Mouse (Mus musculus) limb, embryonic 11.5 days (tissue): ENCODE results near the gene Myl6. TPM values are rescaled to one million over a fixed set of nuclear protein-coding genes. Genes with fewer than 3 reads are reported as not detected.

Experiments
- ATAC-seq: fragments of 200-750 bp; cut with Nextera tagmentation; 2 replicates; pipeline ENCODE4 v1.8.0; 2017; ENCODE audit warnings: low read depth; ENCODE audit not compliant: insufficient number of reproducible peaks, low FRiP score, low TSS enrichment
- DNase-seq: peaks from one replicate; pipeline ENCODE4 v3.0.0-alpha.2; 2015; ENCODE audit warnings: low spot score
- H3K27ac ChIP-seq: fragments of 300-500 bp; sonication (generic); replicated peaks from 2 replicates; pipeline ENCODE4 v1.5.1; 2014; ENCODE audit warnings: low read depth, mild to moderate bottlenecking, low read length
- H3K27me3 ChIP-seq: fragments of 300-500 bp; sonication (generic); 2 replicates; pipeline ENCODE4 v1.6.1; 2014; ENCODE audit warnings: mild to moderate bottlenecking, low read length, mixed read lengths; ENCODE audit not compliant: control insufficient read depth, insufficient read depth
- H3K36me3 ChIP-seq: fragments of 300-500 bp; sonication (generic); 2 replicates; pipeline ENCODE4 v1.6.1; 2014; ENCODE audit warnings: mild to moderate bottlenecking, low read length, moderate library complexity, mixed read lengths; ENCODE audit not compliant: control insufficient read depth, insufficient read depth
- H3K4me1 ChIP-seq: fragments of 300-500 bp; sonication (generic); 2 replicates; pipeline ENCODE4 v1.6.1; 2014; ENCODE audit warnings: low read length, mixed read lengths; ENCODE audit not compliant: control insufficient read depth, insufficient read depth
- H3K4me2 ChIP-seq: fragments of 300-500 bp; sonication (generic); 2 replicates; pipeline ENCODE4 v1.6.1; 2014; ENCODE audit warnings: low read depth, mild to moderate bottlenecking, moderate library complexity; ENCODE audit not compliant: severe bottlenecking
- H3K4me3 ChIP-seq: fragments of 300-500 bp; sonication (generic); 2 replicates; pipeline ENCODE4 v1.5.1; 2014; ENCODE audit warnings: low read depth, low read length
- H3K9ac ChIP-seq: fragments of 300-500 bp; sonication (generic); 2 replicates; pipeline ENCODE4 v1.6.1; 2014; ENCODE audit warnings: mild to moderate bottlenecking, low read length
- H3K9me3 ChIP-seq: fragments of 300-500 bp; sonication (generic); 2 replicates; pipeline ENCODE4 v1.6.1; 2016; ENCODE audit warnings: low read length; ENCODE audit not compliant: control insufficient read depth
- WGBS: fragments of 180-500 bp; shearing (Covaris S2); extraction: QIAGEN DNeasy Blood & Tissue Kit; methylation state at CpG from one replicate; pipeline ENCODE4 v1.1.7; 2014; 5-methylcytosine and 5-hydroxymethylcytosine counted together
- polyA plus RNA-seq: library from polyadenylated mRNA; unstranded; fragments of >200 nt; fragmentation: Nextera tagmentation; extraction: Ambion mirVana; gene quantifications from 2 replicates; pipeline ENCODE4 v1.2.1, GENCODE M21; 2014

The Myl6 gene
- 656 and 696 TPM in 2 replicates for polyA plus RNA-seq

GRCm38 (mm10) chr10:128493695-128494666, at the start of gene Myl6:
Gene Myl6, minus strand, starts transcription at chr10:128494145.
- Histone ChIP-seq H3K9me3 (no peaks in the 10 kb centered on the region), H3K9ac (peak within 1 kb of the TSS; percentile 79), H3K4me2 (peak within 1 kb of the TSS; percentile 77), H3K4me3 (peak within 1 kb of the TSS; percentile 86), H3K27ac (peak within 1 kb of the TSS; percentile 73), H3K4me1 (peaks cover 11% of the 10 kb centered on the region), H3K27me3 (no peaks in the 10 kb centered on the region), H3K36me3 (peaks cover 18% of the 10 kb centered on the region)
- whole genome bisulfite sequencing: under 1% methylated on average over 45 of the region's 45 CpGs
- ATAC-seq (peak; percentile 92), DNase-seq (peak; percentile 99)

GRCm38 (mm10) chr10:128543100-128543499, 49.2 kb upstream of the Myl6 start:
- no peak overlapping the region for H3K4me2 ChIP-seq
- no peak overlapping the region for H3K9ac ChIP-seq
- no peaks in the 10 kb centered on the region for H3K9me3 ChIP-seq
- H3K27ac ChIP-seq: no peak overlapping the region
- WGBS: 70% methylated on average over 2 of the region's 2 CpGs
- H3K36me3 ChIP-seq: peaks cover 20% of the 10 kb centered on the region
- 0 out of 2 replicates have a peak, but pooled peaks cover 4% of the 10 kb centered on the region for H3K4me1 ChIP-seq
- ATAC-seq (no peak), DNase-seq (no peak)
- H3K4me3 ChIP-seq: no peak overlapping the region
- no peaks in the 10 kb centered on the region for H3K27me3 ChIP-seq

GRCm38 (mm10) chr10:128538340-128538870, 44.5 kb upstream of the Myl6 start:
- WGBS: 73% methylated on average over 1 of the region's 1 CpGs
- no peaks in the 10 kb centered on the region for H3K27me3 ChIP-seq
- ATAC-seq (no peak), DNase-seq (no peak)
- no peaks in the 10 kb centered on the region for H3K4me1 ChIP-seq
- H3K9me3 ChIP-seq: no peaks in the 10 kb centered on the region
- H3K27ac ChIP-seq: no peak overlapping the region
- no peak overlapping the region for H3K4me3 ChIP-seq
- H3K36me3 ChIP-seq: peaks cover 3% of the 10 kb centered on the region; the same call in 1 of the 2 replicates
- no peak overlapping the region for H3K9ac ChIP-seq
- no peak overlapping the region for H3K4me2 ChIP-seq

GRCm38 (mm10) chr10:128536266-128536940, 42.5 kb upstream of the Myl6 start:
- Histone ChIP-seq H3K4me1 (no peaks in the 10 kb centered on the region), H3K9me3 (no peaks in the 10 kb centered on the region), H3K27ac (no peak overlapping the region), H3K4me2 (peak overlapping the region; percentile 30; the same call in 1 of the 2 replicates), H3K27me3 (no peaks in the 10 kb centered on the region), H3K36me3 (no peaks in the 10 kb centered on the region), H3K4me3 (0 out of 2 replicates have a peak overlapping the region, but pooled peaks have one; percentile 10), H3K9ac (no peak overlapping the region)
- peak; percentile 88 for ATAC-seq
- peak; percentile 92 for DNase-seq
- WGBS: 16% methylated on average over 18 of the region's 18 CpGs

GRCm38 (mm10) chr10:128535624-128536265, 41.8 kb upstream of the Myl6 start:
- Histone ChIP-seq H3K4me2 (peak overlapping the region; percentile 30; the same call in 1 of the 2 replicates), H3K9ac (no peak overlapping the region), H3K9me3 (no peaks in the 10 kb centered on the region), H3K27me3 (no peaks in the 10 kb centered on the region), H3K4me1 (no peaks in the 10 kb centered on the region), H3K27ac (no peak overlapping the region), H3K36me3 (no peaks in the 10 kb centered on the region), H3K4me3 (no peak overlapping the region)
- WGBS: 76% methylated on average over 4 of the region's 4 CpGs
- no peak for DNase-seq
- ATAC-seq: no peak

GRCm38 (mm10) chr10:128535206-128535605, 41.3 kb upstream of the Myl6 start:
- 94% methylated on average over 2 of the region's 2 CpGs for WGBS
- ATAC-seq (no peak), DNase-seq (no peak)
- no peak overlapping the region for H3K4me2 ChIP-seq
- H3K27me3 ChIP-seq: no peaks in the 10 kb centered on the region
- H3K36me3 ChIP-seq: no peaks in the 10 kb centered on the region
- no peaks in the 10 kb centered on the region for H3K4me1 ChIP-seq
- H3K9me3 ChIP-seq: no peaks in the 10 kb centered on the region
- no peak overlapping the region for H3K4me3 ChIP-seq
- no peak overlapping the region for H3K27ac ChIP-seq
- H3K9ac ChIP-seq: no peak overlapping the region

- 34% methylated on average over 28 of the region's 28 CpGs for WGBS
- no peaks in the 10 kb centered on the region for H3K36me3 ChIP-seq
- no peak for DNase-seq
- no peak overlapping the region for H3K27ac ChIP-seq
- H3K4me2 ChIP-seq: peak overlapping the region; percentile 100
- no peak for ATAC-seq
- no peak overlapping the region for H3K9ac ChIP-seq
- H3K9me3 ChIP-seq: no peaks in the 10 kb centered on the region
- peaks cover 6% of the 10 kb centered on the region; the same call in 1 of the 2 replicates for H3K4me1 ChIP-seq
- H3K4me3 ChIP-seq: peak overlapping the region; percentile 67; the same call in 1 of the 2 replicates
- H3K27me3 ChIP-seq: peaks cover 26% of the 10 kb centered on the region
Observed at GRCm38 (mm10) chr10:128526366-128527356, 32.7 kb upstream of the Myl6 start.
